Mouse (Mus musculus) thymus, postnatal 4 days (tissue): ENCODE data around the gene Rest.

Experiments
- DNase-seq: peaks from one replicate; pipeline ENCODE4 v3.0.0; 2021

Rest gene

DNA sequence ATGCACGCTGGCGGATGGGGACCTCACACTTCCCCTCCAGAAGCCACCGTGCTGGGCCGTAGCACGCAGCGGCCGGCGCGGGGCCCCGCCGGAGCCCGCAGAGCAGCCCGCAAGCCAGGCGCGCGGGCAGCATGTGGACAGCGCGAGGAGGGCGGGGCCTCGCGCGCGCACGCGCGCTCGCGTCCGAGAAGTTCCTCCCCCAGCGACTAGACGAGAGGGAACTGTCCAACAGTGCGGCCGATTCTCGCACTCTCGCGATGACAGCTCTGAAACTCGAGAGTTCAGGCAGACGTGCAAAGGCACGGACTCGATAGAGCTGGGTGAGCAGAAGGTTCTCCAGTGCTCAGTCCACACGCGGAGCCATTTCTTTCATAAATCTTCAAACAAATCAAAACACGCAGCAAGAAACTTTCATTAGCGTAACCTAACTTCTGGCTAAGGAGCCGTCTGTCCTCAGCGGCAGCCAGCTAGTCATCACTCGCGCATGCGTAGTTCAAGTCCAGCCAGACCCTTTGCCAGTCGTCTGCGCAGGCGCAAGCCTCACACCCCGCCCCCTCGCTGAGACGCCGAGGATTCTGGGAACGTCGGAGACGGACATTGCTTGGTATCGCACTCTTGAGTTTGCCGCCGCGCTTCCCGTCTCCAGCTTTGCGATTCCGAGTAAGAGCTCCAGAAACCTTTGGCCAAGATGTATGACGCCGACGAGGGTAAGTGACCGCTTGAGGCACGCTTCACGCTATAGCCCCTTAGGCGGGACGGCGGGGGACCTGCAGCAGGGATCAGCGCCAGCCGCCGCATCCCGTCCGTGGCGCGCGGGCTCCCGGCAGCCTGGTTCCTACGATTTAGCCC, 44.9 kb downstream of the Rest start, which contains the start of the genes Noa1 and Polr2b:
Noa1 (minus strand) TSS at position 161 of the 849 bp plus-strand sequence.
Polr2b (plus strand) TSS at position 224 of the 849 bp plus-strand sequence.
- DNase-seq, result peak; percentile 99

DNA sequence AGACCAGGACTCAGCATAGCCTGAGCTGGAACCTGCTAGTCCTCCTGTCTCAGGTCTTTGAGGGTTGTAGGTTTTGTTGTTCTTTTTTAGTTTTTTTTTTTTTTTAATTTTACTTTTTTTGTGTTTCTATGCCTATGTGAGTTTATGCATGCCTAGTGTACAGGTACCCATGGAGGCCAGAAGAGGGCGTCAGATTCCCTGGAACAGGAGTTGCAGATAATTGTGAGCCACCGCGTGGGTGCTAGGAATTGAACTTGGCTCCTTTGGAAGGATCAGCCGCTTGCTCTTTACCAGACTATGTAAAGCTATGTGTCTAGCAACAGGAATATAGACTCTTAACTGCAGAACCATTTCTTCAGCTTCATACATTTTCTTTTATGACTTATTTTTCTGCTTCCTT, 48.9 kb downstream of the Rest start:
- DNase-seq, result no peak

DNA sequence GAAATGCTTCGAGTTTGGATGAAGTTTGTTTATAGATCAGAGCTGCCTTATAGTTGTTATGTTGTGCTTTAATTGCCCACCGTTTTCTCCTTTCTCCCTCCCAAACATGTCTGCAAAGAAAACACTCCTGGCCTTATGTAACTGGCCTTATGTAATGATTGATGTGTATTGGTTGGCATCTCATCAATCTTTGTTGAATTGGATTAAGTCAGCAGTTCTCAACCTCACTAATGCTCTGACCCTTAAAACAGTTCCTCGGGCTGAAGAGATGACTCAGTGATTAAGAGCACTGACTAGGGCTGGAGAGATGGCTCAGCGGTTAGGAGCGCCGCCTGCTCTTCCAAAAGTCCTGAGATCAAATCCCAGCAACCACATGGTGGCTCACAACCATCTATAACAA, 49.7 kb downstream of the Rest start:
- no peak for DNase-seq

DNA sequence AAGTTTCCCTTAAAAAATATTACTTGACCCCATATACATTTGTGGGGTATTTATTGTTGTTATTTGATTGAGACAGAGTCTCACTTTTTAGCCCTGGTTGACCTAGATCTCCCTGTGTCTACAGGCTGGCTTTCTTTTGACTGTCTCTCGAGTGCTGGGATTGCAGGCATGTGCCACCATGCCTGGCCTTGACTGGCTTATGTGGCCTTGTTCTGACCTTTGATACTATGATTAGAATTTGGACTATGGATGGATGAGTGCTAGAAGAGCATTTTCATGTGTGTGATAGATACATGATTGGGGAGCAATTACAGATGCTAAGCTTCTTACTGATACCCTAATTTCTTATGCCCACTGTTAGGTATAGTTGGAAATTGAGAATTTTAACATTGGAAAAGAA, 59.6 kb downstream of the Rest start:
- DNase-seq, result no peak

DNA sequence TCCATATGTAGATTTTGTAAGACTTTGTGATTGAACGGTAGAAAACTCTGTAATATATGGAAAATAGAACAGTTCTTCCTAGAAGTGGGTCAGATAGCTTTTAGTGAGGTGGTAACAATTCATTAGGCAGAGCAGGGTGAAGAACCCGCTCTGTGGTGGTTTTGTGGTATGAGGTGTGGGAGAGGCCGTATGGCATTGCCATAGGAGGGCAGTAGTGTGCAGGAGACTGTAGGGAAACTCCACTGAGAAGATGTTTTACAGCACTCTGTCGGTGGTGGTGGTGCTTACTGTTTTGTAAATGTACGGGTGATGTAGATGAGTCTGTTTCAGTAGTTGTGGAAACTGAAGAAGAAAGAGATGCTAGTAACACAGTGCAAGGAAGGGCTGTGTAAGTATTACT, 64.9 kb downstream of the Rest start:
- DNase-seq, result no peak
